Mouse (Mus musculus) urinary bladder, adult 18-20 months (tissue): ENCODE data around the gene Slc7a4.
"Not testable (repeated sequence)": the region's sequence is repeated elsewhere in the genome, so short reads cannot be mapped to it uniquely, and the experiment has no call there.

Experiments
- DNase-seq, 2 experiments: peaks; one replicate each; pipeline ENCODE4 v3.0.0; 2022; ENCODE audit warnings: low spot score in 2 of 2, mixed read lengths in 2 of 2

The Slc7a4 gene

GRCm38 (mm10) chr16:17561751-17562208 lies 21.2 kb downstream of the Slc7a4 start, which contains the start of gene P2rx6:
Gene P2rx6, plus strand, starts transcription at chr16:17561885.
- peak in 1 of 2 experiments; percentile 11 for DNase-seq

GRCm38 (mm10) chr16:17561128-17561750 lies 21.8 kb downstream of the Slc7a4 start, which contains the start of gene Lrrc74b:
Gene Lrrc74b, minus strand, starts transcription at chr16:17561247.
- peak; percentile 18 to 56 for DNase-seq

- no peak for DNase-seq
These were observed 23.5 kb downstream of the Slc7a4 start for GRCm38 (mm10) chr16:17559396-17560027.

GRCm38 (mm10) chr16:17558811-17559210 lies 24.2 kb downstream of the Slc7a4 start:
- no peak for DNase-seq

- DNase-seq, result peak; percentile 43 to 65
These were observed 25.0 kb downstream of the Slc7a4 start for GRCm38 (mm10) chr16:17557947-17558480.

GRCm38 (mm10) chr16:17556907-17557306 lies 26.1 kb downstream of the Slc7a4 start:
- no peak for DNase-seq

GRCm38 (mm10) chr16:17556180-17556579 lies 26.8 kb downstream of the Slc7a4 start:
- DNase-seq, result no peak

- DNase-seq, result not testable (repeated sequence)
These were observed 28.3 kb downstream of the Slc7a4 start for GRCm38 (mm10) chr16:17554702-17555101.

GRCm38 (mm10) chr16:17553910-17554685 lies 28.9 kb downstream of the Slc7a4 start:
- DNase-seq, result no peak

- no peak for DNase-seq
These were observed 30.2 kb downstream of the Slc7a4 start for GRCm38 (mm10) chr16:17552837-17553236.

GRCm38 (mm10) chr16:17542632-17543031 lies 40.4 kb downstream of the Slc7a4 start:
- no peak for DNase-seq

GRCm38 (mm10) chr16:17536584-17536983 lies 46.4 kb downstream of the Slc7a4 start:
- DNase-seq, result no peak

GRCm38 (mm10) chr16:17532676-17533329 lies 50.2 kb downstream of the Slc7a4 start:
- DNase-seq, result no peak

- no peak for DNase-seq
These were observed 50.7 kb downstream of the Slc7a4 start for GRCm38 (mm10) chr16:17532271-17532670.

- DNase-seq, result peak; percentile 92 to 94
These were observed 52.2 kb downstream of the Slc7a4 start, which contains the start of gene Thap7 for GRCm38 (mm10) chr16:17530640-17531288. Gene Thap7, minus strand, starts transcription at chr16:17531136.

- peak in 1 of 2 experiments; percentile 26 for DNase-seq
These were observed 52.9 kb downstream of the Slc7a4 start for GRCm38 (mm10) chr16:17529981-17530586.

GRCm38 (mm10) chr16:17528276-17528675 lies 54.7 kb downstream of the Slc7a4 start:
- DNase-seq, result no peak

GRCm38 (mm10) chr16:17527606-17528005 lies 55.4 kb downstream of the Slc7a4 start:
- DNase-seq, result no peak

- DNase-seq, result no peak
These were observed 56.8 kb downstream of the Slc7a4 start for GRCm38 (mm10) chr16:17526223-17526622.

- DNase-seq, result no peak
These were observed 57.5 kb downstream of the Slc7a4 start for GRCm38 (mm10) chr16:17525524-17525923.
